Mouse (Mus musculus) small intestine, adult 2 months (tissue): Measurements from ENCODE around the gene Ccdc54. TPM values are rescaled to one million over a fixed set of nuclear protein-coding genes. Genes with fewer than 3 reads are reported as not detected.

ENCODE experiments used
- H3K27ac ChIP-seq: fragments of 200-500 bp; 2 replicates; pipeline ENCODE4 v1.5.1; 2012; ENCODE audit warnings: low read depth, low read length, control low read depth, inconsistent platforms; ENCODE audit not compliant: insufficient read depth
- H3K27me3 ChIP-seq: fragments of 200-500 bp; 2 replicates; pipeline ENCODE4 v1.6.1; 2012; ENCODE audit warnings: mild to moderate bottlenecking, moderate library complexity, low read length, inconsistent platforms; ENCODE audit not compliant: control insufficient read depth, insufficient read depth
- H3K36me3 ChIP-seq: fragments of 200-500 bp; 2 replicates; pipeline ENCODE4 v1.6.1; 2012; ENCODE audit warnings: mild to moderate bottlenecking, low read length, control low read depth, inconsistent platforms; ENCODE audit not compliant: control insufficient read depth, insufficient read depth
- H3K4me1 ChIP-seq: fragments of 200-500 bp; 2 replicates; pipeline ENCODE4 v1.6.1; 2012; ENCODE audit warnings: low read length, inconsistent platforms, mixed read lengths; ENCODE audit not compliant: control insufficient read depth, insufficient read depth, insufficient read length
- H3K4me3 ChIP-seq: fragments of 200-500 bp; 2 replicates; pipeline ENCODE4 v1.5.1; 2012; ENCODE audit warnings: low read depth, mild to moderate bottlenecking, control low read depth, inconsistent platforms, low read length, moderate library complexity
- CTCF ChIP-seq: fragments of 200-500 bp; IDR thresholded peaks from 2 replicates; pipeline ENCODE4 v1.5.1; 2012; ENCODE audit warnings: low read depth, mild to moderate bottlenecking, control low read depth, inconsistent platforms, low read length, moderate library complexity, mixed read lengths; ENCODE audit not compliant: insufficient replicate concordance, insufficient read length; ENCODE audit errors: extremely low read depth
- POLR2A ChIP-seq: fragments of 200-500 bp; IDR thresholded peaks from 2 replicates; pipeline ENCODE4 v1.6.1; 2012; ENCODE audit warnings: low read depth, mild to moderate bottlenecking, control low read depth, inconsistent platforms, low read length, moderate library complexity
- WGBS: fragments of 180-500 bp; shearing (Covaris S2); methylation state at CpG from one replicate; pipeline ENCODE4 v1.1.7; 2018; 5-methylcytosine and 5-hydroxymethylcytosine counted together
- polyA plus RNA-seq: library from polyadenylated mRNA; depleted of rRNA; stranded (reverse); fragments of >200 nt; gene quantifications from 2 replicates; pipeline ENCODE4 v1.2.3, GENCODE M21; 2012; rRNA removed

Ccdc54 gene
- not detected in 2 replicates for polyA plus RNA-seq

- Histone ChIP-seq H3K27me3 (no peaks in the 10 kb centered on the region), H3K36me3 (no peaks in the 10 kb centered on the region), H3K27ac (no peak within 1 kb of the TSS), H3K4me3 (no peak within 1 kb of the TSS), H3K4me1 (no peaks in the 10 kb centered on the region)
- TF ChIP-seq CTCF (no peak), POLR2A (no peak)
Measured at GRCm38 (mm10) chr16:50591054-50591453, at the start of gene Ccdc54. Gene Ccdc54, minus strand, starts transcription at chr16:50591154.

DNA sequence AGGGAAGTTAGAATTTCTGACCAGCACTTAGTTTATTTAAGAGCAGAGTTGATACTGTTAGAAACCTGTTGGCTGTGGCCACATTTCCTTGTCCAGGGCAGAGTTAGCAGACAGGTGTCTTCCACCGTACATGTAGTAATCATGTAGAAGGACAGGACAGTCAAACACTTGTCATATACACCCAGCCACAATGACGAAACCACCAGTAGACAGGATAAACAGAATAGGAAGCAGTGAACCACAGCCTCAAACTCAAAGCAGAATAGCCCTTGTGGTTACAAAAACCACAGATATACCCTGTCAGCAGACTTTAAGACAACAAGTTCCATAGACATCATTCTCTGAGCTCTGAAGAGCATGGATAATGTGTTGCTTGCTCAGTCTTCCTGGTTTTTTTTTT, 41.6 kb upstream of the Ccdc54 start:
- Histone ChIP-seq H3K4me3 (no peak overlapping the region), H3K27ac (no peak overlapping the region), H3K4me1 (no peaks in the 10 kb centered on the region), H3K36me3 (no peaks in the 10 kb centered on the region), H3K27me3 (no peaks in the 10 kb centered on the region)
- WGBS, result 48% methylated on average over 2 of the region's 2 CpGs
- TF ChIP-seq POLR2A (no peak), CTCF (no peak)

GRCm38 (mm10) chr16:50615569-50615968, 24.6 kb upstream of the Ccdc54 start:
- no peak overlapping the region for H3K4me3 ChIP-seq

GRCm38 (mm10) chr16:50612944-50613343, 22.0 kb upstream of the Ccdc54 start:
- Histone ChIP-seq H3K27me3 (no peaks in the 10 kb centered on the region), H3K36me3 (no peaks in the 10 kb centered on the region), H3K4me3 (no peak overlapping the region), H3K4me1 (no peaks in the 10 kb centered on the region), H3K27ac (no peak overlapping the region)
- WGBS, result 53% methylated on average over 4 of the region's 4 CpGs
- TF ChIP-seq CTCF, result no peak
- no peak for TF ChIP-seq POLR2A

More at GRCm38 (mm10) chr16:50615569-50615968, 24.6 kb upstream of the Ccdc54 start:
- no peak overlapping the region for H3K27ac ChIP-seq
- no peaks in the 10 kb centered on the region for H3K4me1 ChIP-seq
- TF ChIP-seq POLR2A (no peak), CTCF (no peak)
- no peaks in the 10 kb centered on the region for H3K27me3 ChIP-seq
- H3K36me3 ChIP-seq, result no peaks in the 10 kb centered on the region
- WGBS, result 29% methylated on average over 7 of the region's 7 CpGs

DNA sequence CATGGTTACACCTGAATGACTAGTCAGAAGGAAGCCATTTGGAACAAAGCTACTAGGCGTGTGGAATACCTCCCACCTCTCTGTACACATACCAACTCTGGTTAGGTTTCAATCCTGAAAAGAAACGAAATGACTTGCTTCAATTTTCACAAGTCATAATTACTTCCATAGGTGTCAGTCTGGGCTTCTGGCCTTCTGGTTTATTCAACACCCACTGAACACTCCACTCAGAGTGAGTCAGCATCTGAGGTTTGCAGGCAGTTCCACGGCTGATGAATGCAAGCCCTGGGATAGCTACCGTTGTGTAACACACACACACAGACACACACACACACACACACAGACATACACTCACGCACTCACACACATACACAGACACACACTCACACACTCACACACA, 19.6 kb upstream of the Ccdc54 start:
- H3K27ac ChIP-seq, result no peak overlapping the region
- no peaks in the 10 kb centered on the region for H3K4me1 ChIP-seq
- H3K27me3 ChIP-seq, result no peaks in the 10 kb centered on the region
- no peaks in the 10 kb centered on the region for H3K36me3 ChIP-seq
- H3K4me3 ChIP-seq, result no peak overlapping the region
- 82% methylated on average over 5 of the region's 5 CpGs for WGBS
- no peak for TF ChIP-seq CTCF
- TF ChIP-seq POLR2A, result no peak

- no peak overlapping the region for H3K27ac ChIP-seq
- no peak for TF ChIP-seq POLR2A
- TF ChIP-seq CTCF, result no peak
- H3K36me3 ChIP-seq, result no peaks in the 10 kb centered on the region
- 82% methylated on average over 15 of the region's 15 CpGs for WGBS
- H3K27me3 ChIP-seq, result no peaks in the 10 kb centered on the region
- H3K4me1 ChIP-seq, result no peaks in the 10 kb centered on the region
- no peak overlapping the region for H3K4me3 ChIP-seq
Measured at GRCm38 (mm10) chr16:50607776-50608562, 17.0 kb upstream of the Ccdc54 start.

DNA sequence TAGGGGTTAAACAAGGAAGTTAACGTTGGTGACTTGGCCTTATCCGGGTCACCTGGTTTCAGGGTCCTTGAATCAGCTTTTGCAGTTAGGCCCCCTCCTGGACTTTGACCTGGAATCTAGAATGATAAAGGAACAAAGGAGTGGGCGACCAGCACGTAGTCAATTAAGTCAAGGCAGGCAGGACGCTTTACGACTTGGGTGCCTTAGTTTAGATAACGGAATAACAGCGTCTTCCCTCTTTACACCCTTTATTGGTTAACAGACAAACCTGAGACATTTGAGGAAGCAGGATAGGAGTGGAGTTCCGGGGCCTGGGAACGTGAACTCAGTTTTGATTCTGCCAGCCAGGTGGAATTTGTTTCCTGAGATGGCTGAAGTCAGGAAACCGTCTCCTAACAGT, 13.9 kb upstream of the Ccdc54 start:
- H3K27ac ChIP-seq, result no peak overlapping the region
- no peaks in the 10 kb centered on the region for H3K4me1 ChIP-seq
- H3K27me3 ChIP-seq, result no peaks in the 10 kb centered on the region
- H3K36me3 ChIP-seq, result no peaks in the 10 kb centered on the region
- H3K4me3 ChIP-seq, result no peak overlapping the region
- TF ChIP-seq CTCF (no peak), POLR2A (no peak)
- WGBS, result 23% methylated on average over 11 of the region's 11 CpGs
